9 mouse cellular contexts compared by ENCODE assay signal in genomic region chr9:53594764-53595163, GRCm38 (mm10). TPM values are rescaled to one million over a fixed set of nuclear protein-coding genes. Genes with fewer than 3 reads are reported as not detected.
A peak's percentile ranks its signal among the peaks of the same experiment; 100 is the strongest.
DNase-seq lines count a peak whose midpoint lies in the region; ATAC-seq and TF ChIP-seq lines count a peak whose summit lies in the region.
"Had no signal": no experiment of that assay in that cellular context is flagged by ENCODE, and none has a peak within 500 bp of the region (broad histone marks: within the 10 kb centered on the region; RNA-seq: fewer than 3 reads in every experiment).

No protein-coding gene starts in this region.

- H3K9ac ChIP-seq in forebrain, embryonic 12.5 days: no peak overlapping the region
- H3K9ac ChIP-seq: lung, embryonic 15.5 days had no signal

- H3K27ac ChIP-seq in forebrain, embryonic 10.5 days: no peak overlapping the region
- no peak overlapping the region for H3K27ac ChIP-seq in forebrain, embryonic 12.5 days
- H3K27ac ChIP-seq in bone marrow, adult 2 months (ENCODE audit: control insufficient read depth, insufficient read depth, low read depth, low read length, poor library complexity): no peak overlapping the region
- H3K27ac ChIP-seq: lung, embryonic 15.5 days had no signal

- ATAC-seq in forebrain, embryonic 12.5 days (ENCODE audit: low FRiP score): no peak

- no peak for TF ChIP-seq POLR2A in bone marrow, adult 2 months (IDR thresholded peaks at IDR 0.05; ENCODE audit: borderline replicate concordance, control insufficient read depth, low read depth, low read length)

- 10% methylated on average over 3 of the region's 3 CpGs for WGBS in forebrain, embryonic 10.5 days
- WGBS in forebrain, embryonic 12.5 days: 13% methylated on average over 3 of the region's 3 CpGs
- WGBS in bone marrow, adult 2 months: 6% methylated on average over 3 of the region's 3 CpGs

- H3K36me3 ChIP-seq in forebrain, embryonic 10.5 days (replicated peaks): 0 out of 2 replicates have a peak, but pooled peaks cover 3% of the 10 kb centered on the region
- H3K36me3 ChIP-seq in forebrain, embryonic 12.5 days (replicated peaks): peaks cover 15% of the 10 kb centered on the region
- peaks cover 78% of the 10 kb centered on the region for H3K36me3 ChIP-seq in megakaryocyte, embryonic 14.5 days (replicated peaks; ENCODE audit: low read length)

- H3K4me1 ChIP-seq in forebrain, embryonic 10.5 days: no peaks in the 10 kb centered on the region
- no peaks in the 10 kb centered on the region for H3K4me1 ChIP-seq in forebrain, embryonic 12.5 days
- no peaks in the 10 kb centered on the region for H3K4me1 ChIP-seq in bone marrow, adult 2 months (ENCODE audit: control insufficient read depth, insufficient read depth, low read length)
- peaks cover 51% of the 10 kb centered on the region for H3K4me1 ChIP-seq in megakaryocyte, embryonic 14.5 days
- H3K4me1 ChIP-seq: lung, embryonic 15.5 days had no signal

- peak; percentile 86 for TF ChIP-seq CTCF in bone marrow, adult 2 months (IDR thresholded peaks at IDR 0.05; ENCODE audit: control insufficient read depth, insufficient read depth, low read length)

- H3K27me3 ChIP-seq in forebrain, embryonic 10.5 days (ENCODE audit: poor library complexity, severe bottlenecking): no peaks in the 10 kb centered on the region
- H3K27me3 ChIP-seq in forebrain, embryonic 12.5 days: no peaks in the 10 kb centered on the region
- H3K27me3 ChIP-seq in megakaryocyte, embryonic 14.5 days (replicated peaks): no peaks in the 10 kb centered on the region
- H3K27me3 ChIP-seq: lung, embryonic 15.5 days had no signal

- DNase-seq in forebrain, embryonic 10.5 days (ENCODE audit: extremely low spot score, low spot score): peak; percentile 74
- peak; percentile 88 for DNase-seq in CD4-positive, CD25-positive, alpha-beta regulatory T cell, adult 2 months (ENCODE audit: low read depth, low spot score)
- peak; percentile 51 to 63 for DNase-seq in frontal cortex, postnatal 36 days (ENCODE audit: low spot score in 2 of 2)
- peak; percentile 78 to 91 for DNase-seq in kidney, postnatal 36 days
- DNase-seq in spleen, postnatal 10 days (ENCODE audit: low spot score in 2 of 2): peak; percentile 75 to 87

- H3K4me2 ChIP-seq in forebrain, embryonic 12.5 days: no peak overlapping the region
- H3K4me2 ChIP-seq: lung, embryonic 15.5 days had no signal

- H3K9me3 ChIP-seq in forebrain, embryonic 10.5 days: no peaks in the 10 kb centered on the region
- no peaks in the 10 kb centered on the region for H3K9me3 ChIP-seq in forebrain, embryonic 12.5 days
- no peaks in the 10 kb centered on the region for H3K9me3 ChIP-seq in megakaryocyte, embryonic 14.5 days
- H3K9me3 ChIP-seq: lung, embryonic 15.5 days had no signal

- H3K4me3 ChIP-seq in forebrain, embryonic 10.5 days: no peak overlapping the region
- H3K4me3 ChIP-seq in forebrain, embryonic 12.5 days (replicated peaks): no peak overlapping the region
- H3K4me3 ChIP-seq in bone marrow, adult 2 months (replicated peaks; ENCODE audit: control insufficient read depth, low read depth, low read length): no peak overlapping the region
- H3K4me3 ChIP-seq in megakaryocyte, embryonic 14.5 days (replicated peaks): peak overlapping the region; percentile 26
- H3K4me3 ChIP-seq: lung, embryonic 15.5 days had no signal

RNA-seq across cellular contexts. Expression of gene Acat1, which starts 15.4 kb away (rescaled TPM):
- 29.0 and 29.9 TPM in 2 replicates for polyA plus RNA-seq in forebrain, embryonic 10.5 days (2016; fragmentation: Nextera tagmentation; extraction: Ambion mirVana)
- polyA plus RNA-seq in forebrain, embryonic 12.5 days (2016; fragmentation: Nextera tagmentation; extraction: Ambion mirVana): 79.0 and 86.2 TPM in 2 replicates
- 22.7 and 23.0 TPM in 2 replicates for polyA plus RNA-seq in bone marrow, adult 2 months (2011; ENCODE audit: insufficient read depth, insufficient read length, low replicate concordance, missing spikeins)
- polyA plus RNA-seq in megakaryocyte, embryonic 14.5 days (2012; ENCODE audit: insufficient read depth, low replicate concordance): 34.4 and 110 TPM in 2 replicates

RNA-seq across cellular contexts. Expression of gene Npat, which starts 57.9 kb away (rescaled TPM):
- polyA plus RNA-seq in forebrain, embryonic 10.5 days (2016; fragmentation: Nextera tagmentation; extraction: Ambion mirVana): 19.5 and 20.5 TPM in 2 replicates
- polyA plus RNA-seq in forebrain, embryonic 12.5 days (2016; fragmentation: Nextera tagmentation; extraction: Ambion mirVana): 20.5 and 21.0 TPM in 2 replicates
- polyA plus RNA-seq in bone marrow, adult 2 months (2011; ENCODE audit: insufficient read depth, insufficient read length, low replicate concordance, missing spikeins): 4.9 and 5.0 TPM in 2 replicates
- polyA plus RNA-seq in megakaryocyte, embryonic 14.5 days (2012; ENCODE audit: insufficient read depth, low replicate concordance): 0.26 and 0.66 TPM in 2 replicates

RNA-seq across cellular contexts. Expression of gene Atm, which starts 58.2 kb away (rescaled TPM):
- 23.0 and 24.5 TPM in 2 replicates for polyA plus RNA-seq in forebrain, embryonic 10.5 days (2016; fragmentation: Nextera tagmentation; extraction: Ambion mirVana)
- polyA plus RNA-seq in forebrain, embryonic 12.5 days (2016; fragmentation: Nextera tagmentation; extraction: Ambion mirVana): 21.7 and 22.8 TPM in 2 replicates
- polyA plus RNA-seq in bone marrow, adult 2 months (2011; ENCODE audit: insufficient read depth, insufficient read length, low replicate concordance, missing spikeins): 3.6 and 5.2 TPM in 2 replicates
- polyA plus RNA-seq in megakaryocyte, embryonic 14.5 days (2012; ENCODE audit: insufficient read depth, low replicate concordance): 0.06 TPM in 1 of 2 replicates, not detected in the other
